Mouse (Mus musculus): ENCODE measurements at regions not wholly inside any gene's neighbourhood (a gene's known extent, or its start where the extent isn't known, plus 50 kb on each side); places are given as distances from the start of the nearest gene placed in this dataset.
"Not testable (repeated sequence)": the region's sequence is repeated elsewhere in the genome, so short reads cannot be mapped to it uniquely, and the experiment has no call there.

DNA sequence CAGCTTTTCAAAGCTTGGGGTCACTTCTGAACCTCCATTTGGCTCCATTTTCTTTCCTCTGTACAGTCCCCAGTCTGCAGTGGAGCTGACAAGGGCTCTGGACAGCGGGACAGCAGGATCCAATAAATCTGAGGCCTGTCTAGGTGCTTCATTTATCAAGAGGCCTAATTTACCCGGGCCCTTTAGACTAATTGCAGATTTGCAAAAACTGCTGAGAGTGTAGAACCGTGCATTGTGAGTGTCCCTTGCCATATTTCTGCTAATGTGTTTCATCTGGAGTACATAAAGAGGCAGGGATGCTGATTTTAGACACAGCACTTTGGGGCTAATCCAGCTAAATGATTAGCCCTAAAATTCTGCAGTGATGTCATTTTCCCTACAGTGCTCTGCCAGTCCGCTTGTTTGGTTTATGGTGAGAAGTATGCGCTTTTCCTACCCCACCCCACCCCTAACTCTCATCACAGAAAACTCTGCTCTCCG is 523.1 kb downstream of the Bnc2 start:
- H3K27me3 ChIP-seq (ENCODE audit: control insufficient read depth, insufficient read depth, low read length): no peaks in the 10 kb centered on the region
- H3K4me1 ChIP-seq (ENCODE audit: control insufficient read depth, insufficient read depth, low read length): no peaks in the 10 kb centered on the region
- H3K27ac ChIP-seq (ENCODE audit: low read depth, low read length): no peak overlapping the region
- DNase-seq (ENCODE audit: low spot score, missing footprints) (no peak), ATAC-seq (ENCODE audit: low FRiP score) (no peak)
- H3K9ac ChIP-seq (ENCODE audit: low read length): no peak overlapping the region
- H3K4me2 ChIP-seq: no peak overlapping the region
- WGBS: 73% methylated on average over 6 of the region's 6 CpGs
- no peak overlapping the region for H3K4me3 ChIP-seq (ENCODE audit: low read depth, low read length)
- H3K9me3 ChIP-seq (ENCODE audit: control insufficient read depth, low read length): no peaks in the 10 kb centered on the region
- H3K36me3 ChIP-seq (ENCODE audit: control insufficient read depth, insufficient read depth, low read length): no peaks in the 10 kb centered on the region

DNA sequence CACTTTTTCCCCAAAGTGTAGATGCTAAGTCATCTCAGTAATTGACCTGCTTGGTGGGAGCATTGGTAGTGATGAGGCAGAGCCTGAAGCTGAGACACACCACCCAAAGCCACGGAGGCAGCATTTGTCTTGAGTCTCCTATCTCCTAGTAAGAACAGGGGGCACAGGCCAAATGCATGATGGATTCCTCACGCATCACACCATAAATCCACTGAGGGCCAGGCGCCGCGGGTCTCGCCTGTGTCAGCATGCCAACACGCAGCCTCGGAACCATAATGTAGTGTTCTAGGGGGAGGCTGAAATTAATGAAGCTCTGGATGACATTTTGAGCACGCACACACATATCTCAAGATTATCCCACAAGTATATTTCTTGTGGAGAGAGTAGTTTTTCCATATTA is 521.5 kb downstream of the Bnc2 start:
- Histone ChIP-seq H3K27ac (ENCODE audit: low read depth, low read length) (no peak overlapping the region), H3K4me3 (ENCODE audit: low read depth, low read length) (no peak overlapping the region), H3K4me2 (no peak overlapping the region), H3K9me3 (ENCODE audit: control insufficient read depth, low read length) (no peaks in the 10 kb centered on the region), H3K27me3 (ENCODE audit: control insufficient read depth, insufficient read depth, low read length) (no peaks in the 10 kb centered on the region), H3K36me3 (ENCODE audit: control insufficient read depth, insufficient read depth, low read length) (no peaks in the 10 kb centered on the region), H3K4me1 (ENCODE audit: control insufficient read depth, insufficient read depth, low read length) (no peaks in the 10 kb centered on the region), H3K9ac (ENCODE audit: low read length) (no peak overlapping the region)
- 95% methylated on average over 9 of the region's 9 CpGs for WGBS
- ATAC-seq (ENCODE audit: low FRiP score) (no peak), DNase-seq (ENCODE audit: low spot score, missing footprints) (no peak)

DNA sequence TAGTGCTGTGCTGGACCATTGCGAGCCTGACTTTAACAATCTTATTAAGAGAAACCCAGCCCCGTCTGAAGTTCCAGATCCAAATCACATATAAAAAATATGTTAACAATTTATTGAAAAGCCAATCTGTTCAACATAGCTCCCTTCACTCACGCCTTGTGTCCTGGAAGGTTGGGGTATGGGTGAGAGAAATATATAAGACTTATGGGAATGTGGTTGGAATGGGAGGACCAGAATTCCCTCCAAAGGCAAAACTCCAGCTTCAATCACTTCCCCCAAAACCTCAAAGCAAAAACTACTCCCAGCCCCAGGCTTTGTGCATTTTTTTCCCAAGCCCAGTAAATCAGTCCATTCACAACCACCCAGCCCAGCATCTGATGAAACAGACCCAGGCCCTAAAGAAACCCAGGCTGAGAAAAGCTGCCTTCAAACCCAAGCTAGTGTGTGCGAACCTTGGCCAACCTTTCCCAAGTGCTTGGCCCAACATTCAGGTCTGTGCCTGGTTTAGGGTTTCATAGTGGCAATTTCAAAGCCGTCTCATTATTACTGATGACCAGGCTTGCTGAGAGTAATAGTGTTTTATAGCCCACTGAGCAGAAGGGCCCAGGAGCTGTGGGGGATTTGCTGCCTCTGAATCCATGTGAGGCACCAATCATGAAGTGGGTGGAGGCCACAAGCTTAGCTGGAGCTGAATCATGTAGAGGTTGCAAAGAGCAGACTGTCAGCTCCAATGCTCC is 517.0 kb downstream of the Bnc2 start:
- H3K36me3 ChIP-seq (ENCODE audit: control insufficient read depth, insufficient read depth, low read length): no peaks in the 10 kb centered on the region
- H3K4me1 ChIP-seq (ENCODE audit: control insufficient read depth, insufficient read depth, low read length): no peaks in the 10 kb centered on the region
- H3K9me3 ChIP-seq (ENCODE audit: control insufficient read depth, low read length): no peaks in the 10 kb centered on the region
- ATAC-seq (ENCODE audit: low FRiP score) (no peak), DNase-seq (ENCODE audit: low spot score, missing footprints) (no peak)
- no peak overlapping the region for H3K4me2 ChIP-seq
- no peak overlapping the region for H3K9ac ChIP-seq (ENCODE audit: low read length)
- H3K27ac ChIP-seq (ENCODE audit: low read depth, low read length): no peak overlapping the region
- 88% methylated on average over 5 of the region's 5 CpGs for WGBS
- no peak overlapping the region for H3K4me3 ChIP-seq (ENCODE audit: low read depth, low read length)
- no peaks in the 10 kb centered on the region for H3K27me3 ChIP-seq (ENCODE audit: control insufficient read depth, insufficient read depth, low read length)

DNA sequence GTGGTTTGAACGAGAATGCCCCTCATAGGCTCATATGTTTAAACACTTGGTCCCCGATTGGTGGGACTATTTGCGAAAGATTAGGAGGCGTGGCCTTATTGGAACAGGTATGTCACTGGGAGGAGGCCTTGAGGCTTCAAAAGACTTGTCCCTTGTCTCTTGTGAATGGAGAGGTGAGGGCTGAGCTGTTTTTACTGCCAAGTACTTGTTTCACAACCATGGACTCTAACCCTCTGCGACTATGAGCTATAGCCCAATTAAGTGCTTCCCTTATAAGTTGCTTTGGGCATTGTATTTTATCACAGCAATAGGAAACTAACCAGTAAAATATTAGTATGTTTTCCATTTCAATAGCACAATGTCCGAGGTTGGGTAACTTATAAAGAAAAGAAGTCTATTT is 511.7 kb downstream of the Bnc2 start:
- H3K9ac ChIP-seq (ENCODE audit: low read length): no peak overlapping the region
- DNase-seq (ENCODE audit: low spot score, missing footprints) (no peak), ATAC-seq (ENCODE audit: low FRiP score) (no peak)
- no peak overlapping the region for H3K27ac ChIP-seq (ENCODE audit: low read depth, low read length)
- H3K36me3 ChIP-seq (ENCODE audit: control insufficient read depth, insufficient read depth, low read length): no peaks in the 10 kb centered on the region
- H3K4me3 ChIP-seq (ENCODE audit: low read depth, low read length): no peak overlapping the region
- H3K27me3 ChIP-seq (ENCODE audit: control insufficient read depth, insufficient read depth, low read length): no peaks in the 10 kb centered on the region
- no peaks in the 10 kb centered on the region for H3K4me1 ChIP-seq (ENCODE audit: control insufficient read depth, insufficient read depth, low read length)
- 93% methylated on average over 6 of the region's 6 CpGs for WGBS
- H3K4me2 ChIP-seq: no peak overlapping the region
- H3K9me3 ChIP-seq (ENCODE audit: control insufficient read depth, low read length): no peaks in the 10 kb centered on the region

DNA sequence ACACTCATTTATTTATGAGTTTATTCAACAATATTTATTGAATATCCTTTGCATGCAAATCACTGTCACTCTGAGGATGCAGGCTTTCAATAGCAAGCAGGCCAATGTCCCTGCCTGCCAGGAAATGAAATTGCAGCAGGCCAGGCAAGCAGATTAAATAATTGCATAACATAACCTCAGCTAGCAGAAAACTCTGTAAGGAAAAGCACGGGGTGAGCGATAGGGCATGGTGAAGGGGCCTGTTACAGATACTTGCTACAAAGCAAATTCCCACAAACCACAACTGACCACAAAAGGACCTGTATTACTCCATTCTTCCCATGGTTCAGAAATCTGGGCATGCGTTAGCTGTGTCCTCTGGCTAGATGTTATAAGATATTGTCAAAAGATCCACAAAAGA is 509.8 kb downstream of the Bnc2 start:
- Histone ChIP-seq H3K4me2 (no peak overlapping the region), H3K36me3 (ENCODE audit: control insufficient read depth, insufficient read depth, low read length) (no peaks in the 10 kb centered on the region), H3K4me3 (ENCODE audit: low read depth, low read length) (no peak overlapping the region), H3K27ac (ENCODE audit: low read depth, low read length) (no peak overlapping the region), H3K4me1 (ENCODE audit: control insufficient read depth, insufficient read depth, low read length) (no peaks in the 10 kb centered on the region), H3K9me3 (ENCODE audit: control insufficient read depth, low read length) (no peaks in the 10 kb centered on the region; the same call in 1 of the 2 replicates), H3K27me3 (ENCODE audit: control insufficient read depth, insufficient read depth, low read length) (no peaks in the 10 kb centered on the region), H3K9ac (ENCODE audit: low read length) (no peak overlapping the region)
- no peak for DNase-seq (ENCODE audit: low spot score, missing footprints)
- WGBS: 93% methylated on average over 3 of the region's 3 CpGs
- no peak for ATAC-seq (ENCODE audit: low FRiP score)

DNA sequence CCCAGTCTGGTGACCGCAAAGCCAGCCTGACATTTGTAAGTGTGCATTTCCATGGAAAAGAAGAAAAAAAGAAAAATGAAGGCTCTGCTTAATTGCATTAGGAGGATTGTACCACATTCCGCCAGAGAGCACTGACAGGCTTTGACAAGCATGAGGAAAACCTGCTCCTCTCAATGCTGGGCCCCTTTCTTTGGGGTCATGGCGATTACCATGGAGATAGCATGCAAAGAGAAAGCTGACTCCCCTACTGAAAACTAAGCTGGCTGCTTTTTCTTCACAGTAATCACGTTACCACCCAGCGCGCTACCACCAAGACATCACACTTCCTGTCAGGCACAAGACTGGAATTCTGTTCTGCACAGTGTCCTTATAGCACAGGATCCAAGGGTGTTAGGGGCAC is 502.2 kb downstream of the Bnc2 start:
- 19% methylated on average over 6 of the region's 6 CpGs for WGBS
- Histone ChIP-seq H3K4me2 (0 out of 2 replicates have a peak overlapping the region, but pooled peaks have one; percentile 11), H3K36me3 (ENCODE audit: control insufficient read depth, insufficient read depth, low read length) (no peaks in the 10 kb centered on the region), H3K27ac (ENCODE audit: low read depth, low read length) (no peak overlapping the region), H3K27me3 (ENCODE audit: control insufficient read depth, insufficient read depth, low read length) (peaks cover 15% of the 10 kb centered on the region), H3K4me3 (ENCODE audit: low read depth, low read length) (no peak overlapping the region), H3K4me1 (ENCODE audit: control insufficient read depth, insufficient read depth, low read length) (peaks cover 21% of the 10 kb centered on the region), H3K9me3 (ENCODE audit: control insufficient read depth, low read length) (no peaks in the 10 kb centered on the region; the same call in 1 of the 2 replicates), H3K9ac (ENCODE audit: low read length) (no peak overlapping the region)
- peak; percentile 90 for DNase-seq (ENCODE audit: low spot score, missing footprints)
- ATAC-seq (ENCODE audit: low FRiP score): peak; percentile 90

DNA sequence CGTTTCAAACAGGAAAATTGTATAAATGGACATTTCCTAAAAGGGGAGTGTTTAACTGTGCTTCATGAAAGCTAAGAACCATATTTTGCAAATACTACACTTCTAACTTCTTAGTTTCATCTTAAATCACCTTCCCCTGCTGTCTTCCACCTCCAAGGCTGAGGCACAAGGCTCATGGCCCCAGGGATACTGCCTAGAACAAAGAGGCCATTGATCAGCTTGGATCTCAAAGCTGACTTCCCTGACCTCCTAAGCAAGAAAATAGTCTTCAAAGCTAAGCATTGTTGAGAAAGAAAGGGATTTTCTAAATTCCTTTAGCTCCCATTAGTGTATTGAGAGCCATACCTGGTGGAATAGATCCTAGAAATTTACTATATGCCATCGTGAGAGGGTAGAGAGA is 501.6 kb downstream of the Bnc2 start:
- H3K27me3 ChIP-seq (ENCODE audit: control insufficient read depth, insufficient read depth, low read length): peaks cover 15% of the 10 kb centered on the region
- WGBS: 38% methylated on average over 2 of the region's 2 CpGs
- ATAC-seq (ENCODE audit: low FRiP score): no peak
- no peaks in the 10 kb centered on the region; the same call in 1 of the 2 replicates for H3K9me3 ChIP-seq (ENCODE audit: control insufficient read depth, low read length)
- no peak overlapping the region for H3K4me2 ChIP-seq
- H3K27ac ChIP-seq (ENCODE audit: low read depth, low read length): no peak overlapping the region
- no peak for DNase-seq (ENCODE audit: low spot score, missing footprints)
- H3K36me3 ChIP-seq (ENCODE audit: control insufficient read depth, insufficient read depth, low read length): no peaks in the 10 kb centered on the region
- no peak overlapping the region for H3K4me3 ChIP-seq (ENCODE audit: low read depth, low read length)
- H3K4me1 ChIP-seq (ENCODE audit: control insufficient read depth, insufficient read depth, low read length): peaks cover 22% of the 10 kb centered on the region
- H3K9ac ChIP-seq (ENCODE audit: low read length): no peak overlapping the region

DNA sequence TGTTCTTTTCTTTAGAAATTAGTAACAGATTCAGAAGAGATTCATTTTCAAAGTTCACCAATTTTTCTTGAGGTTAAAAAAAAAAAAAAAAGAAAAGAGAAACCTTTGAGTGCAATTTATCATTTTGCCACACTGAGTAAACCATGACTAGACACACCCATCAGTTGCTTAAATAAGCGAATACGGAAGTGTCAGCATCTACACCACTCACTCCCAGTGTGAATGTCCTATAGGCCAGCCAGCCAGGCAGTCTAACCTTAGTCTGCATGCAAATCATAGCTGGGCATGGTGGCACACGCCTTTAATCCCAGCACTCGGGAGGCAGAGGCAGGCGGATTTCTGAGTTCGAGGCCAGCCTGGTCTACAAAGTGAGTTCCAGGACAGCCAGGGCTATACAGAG is 498.6 kb downstream of the Bnc2 start:
- H3K4me3 ChIP-seq (ENCODE audit: low read depth, low read length); H3K36me3 ChIP-seq (ENCODE audit: control insufficient read depth, insufficient read depth, low read length); DNase-seq (ENCODE audit: low spot score, missing footprints); H3K4me2 ChIP-seq; H3K27ac ChIP-seq (ENCODE audit: low read depth, low read length); H3K9ac ChIP-seq (ENCODE audit: low read length); H3K9me3 ChIP-seq (ENCODE audit: control insufficient read depth, low read length); ATAC-seq (ENCODE audit: low FRiP score): not testable (repeated sequence)
- H3K4me1 ChIP-seq (ENCODE audit: control insufficient read depth, insufficient read depth, low read length): peaks cover 22% of the 10 kb centered on the region
- WGBS: 92% methylated on average over 6 of the region's 6 CpGs
- peaks cover 13% of the 10 kb centered on the region for H3K27me3 ChIP-seq (ENCODE audit: control insufficient read depth, insufficient read depth, low read length)

DNA sequence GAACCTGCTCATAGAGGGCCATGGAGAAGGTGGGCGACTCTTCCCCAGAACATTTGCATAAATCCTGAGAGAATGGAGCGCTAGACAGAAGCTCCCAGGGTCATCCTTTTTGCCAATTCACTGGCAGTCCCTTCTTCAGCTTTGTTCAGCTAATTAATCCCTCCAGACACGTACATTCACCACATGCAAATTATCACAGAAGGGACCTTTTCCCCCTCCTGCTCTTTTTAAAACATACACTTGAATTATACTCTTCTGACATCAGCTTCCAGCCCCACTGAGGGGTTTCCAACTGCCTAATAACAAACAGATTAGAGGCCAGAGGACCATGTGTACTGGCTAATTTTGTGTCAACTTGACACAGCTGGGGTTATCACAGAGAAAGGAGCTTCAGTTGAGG is 497.2 kb downstream of the Bnc2 start:
- Histone ChIP-seq H3K27me3 (ENCODE audit: control insufficient read depth, insufficient read depth, low read length) (peaks cover 13% of the 10 kb centered on the region), H3K9ac (ENCODE audit: low read length) (no peak overlapping the region), H3K27ac (ENCODE audit: low read depth, low read length) (no peak overlapping the region), H3K4me1 (ENCODE audit: control insufficient read depth, insufficient read depth, low read length) (peaks cover 14% of the 10 kb centered on the region), H3K36me3 (ENCODE audit: control insufficient read depth, insufficient read depth, low read length) (no peaks in the 10 kb centered on the region), H3K4me2 (no peak overlapping the region), H3K9me3 (ENCODE audit: control insufficient read depth, low read length) (no peaks in the 10 kb centered on the region), H3K4me3 (ENCODE audit: low read depth, low read length) (no peak overlapping the region)
- ATAC-seq (ENCODE audit: low FRiP score) (peak; percentile 57), DNase-seq (ENCODE audit: low spot score, missing footprints) (no peak)
- WGBS: 11% methylated on average over 3 of the region's 3 CpGs
